Mouse (Mus musculus) kidney, adult 2 months (tissue): Measurements from ENCODE around the gene Padi2.

Experiments used
- CTCF ChIP-seq: fragments of 200-500 bp; conservative IDR thresholded peaks from 2 replicates; pipeline ENCODE4 v1.5.1; 2011; ENCODE audit warnings: low read depth, mild to moderate bottlenecking, control low read depth, low read length, moderate library complexity, mixed read lengths; ENCODE audit not compliant: insufficient read depth, insufficient read length
- POLR2A ChIP-seq: fragments of 200-500 bp; IDR thresholded peaks from one replicate; pipeline ENCODE4 v1.6.1; 2011; ENCODE audit warnings: low read depth, low read length, control low read depth

- TF ChIP-seq POLR2A (no peak), CTCF (no peak)
Observed at GRCm38 (mm10) chr4:140883852-140884251, 22.3 kb upstream of the Padi2 start.
